Mouse (Mus musculus) lung, adult 18-20 months (tissue): ENCODE data around the gene Gm11938.

Source experiments
- DNase-seq, 2 experiments: peaks; one replicate each; pipeline ENCODE4 v3.0.0; 2022; ENCODE audit warnings: mixed read lengths in 2 of 2

The Gm11938 gene

GRCm38 (mm10) chr11:99566530-99566929 lies 36.6 kb downstream of the Gm11938 start, which contains the start of gene Krtap3-1:
TSS of gene Krtap3-1 (minus strand) at chr11:99566630.
- no peak for DNase-seq

GRCm38 (mm10) chr11:99562580-99562979 lies 40.5 kb downstream of the Gm11938 start:
- DNase-seq, result no peak

GRCm38 (mm10) chr11:99559366-99559765 lies 43.7 kb downstream of the Gm11938 start, which contains the start of gene Gm11939:
TSS of gene Gm11939 (minus strand) at chr11:99559466.
- no peak for DNase-seq

- DNase-seq, result no peak
Observed at GRCm38 (mm10) chr11:99557976-99558745, 44.9 kb downstream of the Gm11938 start.

GRCm38 (mm10) chr11:99556753-99557152 lies 46.4 kb downstream of the Gm11938 start, which contains the start of gene Krtap3-2:
TSS of gene Krtap3-2 (minus strand) at chr11:99556853.
- DNase-seq, result no peak

- no peak for DNase-seq
Observed at GRCm38 (mm10) chr11:99556195-99556594, 46.9 kb downstream of the Gm11938 start.
